Mouse (Mus musculus) cortical plate, adult 2 months (tissue): ENCODE measurements at regions not wholly inside any gene's neighbourhood (a gene's known extent, or its start where the extent isn't known, plus 50 kb on each side); places are given as distances from the start of the nearest gene placed in this dataset.

ENCODE experiments used
- H3K27ac ChIP-seq: fragments of 200-500 bp; 2 replicates; pipeline ENCODE4 v1.5.1; 2012; ENCODE audit warnings: low read length, control low read depth, inconsistent platforms; ENCODE audit not compliant: insufficient read depth
- H3K4me1 ChIP-seq: fragments of 200-500 bp; 2 replicates; pipeline ENCODE4 v1.6.1; 2011; ENCODE audit warnings: low read length; ENCODE audit not compliant: control insufficient read depth, insufficient read depth
- H3K4me3 ChIP-seq: fragments of 200-500 bp; 2 replicates; pipeline ENCODE4 v1.5.1; 2011; ENCODE audit warnings: mild to moderate bottlenecking, low read length, control low read depth; ENCODE audit not compliant: insufficient read depth
- CTCF ChIP-seq: fragments of 200-500 bp; IDR thresholded peaks from 2 replicates; pipeline ENCODE4 v1.5.1; 2011; ENCODE audit warnings: mild to moderate bottlenecking, control low read depth, low read length; ENCODE audit not compliant: insufficient read depth; ENCODE audit errors: extremely low read depth
- POLR2A ChIP-seq: fragments of 200-500 bp; IDR thresholded peaks from 2 replicates; pipeline ENCODE4 v1.6.1; 2011; ENCODE audit warnings: mild to moderate bottlenecking, low read length, control low read depth; ENCODE audit not compliant: insufficient read depth; ENCODE audit errors: extremely low read depth

DNA sequence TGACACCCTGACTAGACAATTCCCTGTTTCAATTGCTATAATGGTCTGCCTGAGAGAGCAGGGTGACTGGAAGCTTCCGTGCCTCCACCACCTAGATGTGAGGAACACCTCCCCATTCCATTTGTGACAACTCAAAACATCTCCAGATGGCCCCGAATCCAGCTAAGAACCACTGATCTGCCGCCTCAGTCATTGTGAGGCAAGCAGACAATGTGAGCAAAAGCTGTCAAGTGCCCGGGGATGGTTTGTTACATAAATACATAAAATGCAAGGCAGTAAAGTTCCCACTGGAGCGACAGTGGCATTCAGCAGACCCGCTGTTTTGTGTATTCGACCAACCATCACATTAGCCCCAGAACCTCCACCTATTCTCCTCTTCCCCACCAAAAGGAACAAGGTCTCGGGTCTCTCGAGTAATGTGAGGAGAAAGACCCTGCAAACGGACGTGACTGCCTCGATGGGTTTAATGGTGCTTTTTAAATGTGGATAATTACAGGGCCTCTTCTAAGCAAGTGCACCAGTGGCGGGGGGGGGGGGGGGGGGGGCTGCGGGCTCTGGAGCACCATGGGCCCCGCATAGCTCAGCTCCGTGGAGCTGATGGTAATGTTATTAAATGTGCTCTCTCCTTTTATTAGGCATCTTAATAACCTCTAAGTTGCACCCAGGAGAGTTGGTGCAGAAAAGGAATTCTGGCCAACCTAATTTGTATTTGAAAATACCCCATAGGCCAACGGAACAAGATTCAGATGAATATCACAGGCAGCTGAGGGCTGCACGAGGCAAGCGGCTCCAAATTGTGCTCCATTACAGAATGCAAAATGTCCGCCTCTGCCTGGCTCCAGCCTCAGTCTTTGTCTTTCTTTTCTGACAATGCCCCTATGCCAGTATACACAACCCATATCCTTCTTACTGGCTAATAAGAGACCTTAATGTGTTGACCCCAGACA lies 360.6 kb upstream of the Clint1 start:
- Histone ChIP-seq H3K27ac (no peak overlapping the region), H3K4me1 (no peaks in the 10 kb centered on the region), H3K4me3 (no peak overlapping the region)
- TF ChIP-seq POLR2A (no peak), CTCF (no peak)

- Histone ChIP-seq H3K4me1 (no peaks in the 10 kb centered on the region), H3K4me3 (no peak overlapping the region), H3K27ac (no peak overlapping the region)
- TF ChIP-seq CTCF: no peak
- TF ChIP-seq POLR2A: no peak
These were observed 356.6 kb upstream of the Clint1 start for GRCm38 (mm10) chr11:45495246-45495645.

GRCm38 (mm10) chr11:45508566-45508965 lies 343.3 kb upstream of the Clint1 start:
- Histone ChIP-seq H3K27ac (no peak overlapping the region), H3K4me3 (no peak overlapping the region), H3K4me1 (no peaks in the 10 kb centered on the region)
- TF ChIP-seq POLR2A: no peak

GRCm38 (mm10) chr11:45509278-45509677 lies 342.6 kb upstream of the Clint1 start:
- no peak for TF ChIP-seq CTCF
- TF ChIP-seq POLR2A: no peak
- H3K27ac ChIP-seq: no peak overlapping the region
- no peaks in the 10 kb centered on the region for H3K4me1 ChIP-seq
- H3K4me3 ChIP-seq: no peak overlapping the region

DNA sequence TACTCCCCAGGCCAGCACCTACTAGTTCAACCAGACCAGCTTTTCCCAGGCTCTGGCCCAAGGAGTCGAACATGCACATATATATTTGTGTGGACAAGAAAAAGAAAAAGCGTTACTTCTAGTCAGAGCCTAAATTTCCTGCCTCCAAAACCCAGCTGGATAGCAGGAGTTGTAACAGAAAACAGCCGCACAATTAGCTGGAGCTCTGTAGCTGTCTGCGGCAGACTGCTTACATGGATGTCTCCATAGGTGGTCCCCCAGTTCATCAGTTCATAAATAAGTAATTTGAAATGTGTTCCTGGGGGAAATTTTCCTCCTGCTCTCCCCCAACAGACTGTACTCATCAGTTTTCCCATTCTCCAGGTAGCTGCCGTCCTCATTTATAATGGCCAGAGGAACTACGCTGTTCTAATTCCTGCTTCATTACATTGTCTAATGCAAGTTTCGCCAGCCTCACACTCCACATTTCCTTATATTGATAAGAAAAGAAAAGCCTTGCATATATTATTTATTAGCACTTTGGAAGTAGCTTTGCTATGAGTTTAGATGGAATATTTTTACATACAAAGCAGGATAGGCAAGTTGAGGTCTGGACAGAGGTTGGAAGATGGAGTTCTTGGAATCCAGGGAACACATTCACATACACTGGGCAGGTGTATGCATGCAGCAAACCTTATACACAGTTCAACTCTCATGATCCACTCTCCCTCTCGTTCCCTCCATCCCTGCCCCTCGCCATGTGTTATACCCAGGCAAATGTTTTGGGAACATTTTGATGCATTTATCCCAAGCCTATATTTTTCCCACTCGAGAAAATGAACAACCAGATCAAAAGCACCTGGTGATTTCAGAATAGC lies 337.2 kb upstream of the Clint1 start:
- TF ChIP-seq CTCF: no peak
- TF ChIP-seq POLR2A: no peak
- Histone ChIP-seq H3K4me3 (no peak overlapping the region), H3K4me1 (no peaks in the 10 kb centered on the region), H3K27ac (no peak overlapping the region)

DNA sequence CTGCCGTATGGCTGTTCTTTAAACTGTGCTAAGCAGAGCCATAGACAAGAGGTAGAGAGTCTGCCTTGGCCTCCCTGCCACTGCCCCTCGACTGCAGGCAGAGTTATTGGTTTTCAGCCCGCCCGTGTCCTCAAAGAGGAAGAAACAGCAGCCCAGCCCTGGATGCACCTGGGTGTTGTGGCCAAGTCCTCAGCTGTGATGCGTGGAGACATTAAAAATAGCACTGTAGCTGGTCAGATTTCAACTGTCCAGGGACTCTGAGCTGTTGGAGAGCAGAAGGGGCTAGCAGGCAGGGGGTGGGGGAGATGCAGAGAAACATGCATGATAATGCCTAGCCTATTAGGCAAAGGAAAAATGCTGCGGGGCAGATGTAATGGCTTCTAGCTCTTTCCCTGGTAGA lies 327.1 kb upstream of the Clint1 start:
- Histone ChIP-seq H3K4me1 (no peaks in the 10 kb centered on the region), H3K27ac (no peak overlapping the region), H3K4me3 (no peak overlapping the region)
- TF ChIP-seq CTCF: no peak
- no peak for TF ChIP-seq POLR2A

DNA sequence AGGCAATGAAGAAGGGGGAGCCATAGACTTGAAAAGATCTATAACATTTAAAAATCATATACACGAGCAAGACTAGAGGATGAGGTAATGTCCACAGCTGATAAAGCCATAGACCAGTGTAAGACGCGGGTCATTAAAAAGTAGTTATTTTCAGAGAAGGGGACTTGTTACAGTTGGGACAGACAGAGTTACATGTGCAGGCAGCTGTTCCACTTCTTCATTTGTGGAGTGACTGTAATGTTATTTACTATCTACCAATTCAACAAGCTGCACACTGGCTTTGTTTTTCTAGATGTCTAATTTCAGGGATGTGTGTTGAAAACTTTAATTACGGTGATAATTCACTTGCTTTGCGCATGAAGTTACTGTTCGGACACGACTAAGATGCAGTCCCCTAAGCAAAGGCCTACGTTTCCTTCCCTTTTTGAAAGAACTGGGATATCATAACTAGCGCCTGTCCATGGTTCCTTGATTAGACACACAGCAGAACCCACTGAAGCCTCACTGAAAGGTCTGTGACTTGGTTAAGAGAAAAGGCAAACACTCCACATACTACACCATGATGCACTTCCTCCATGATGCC lies 320.7 kb upstream of the Clint1 start:
- no peaks in the 10 kb centered on the region for H3K4me1 ChIP-seq
- TF ChIP-seq POLR2A (no peak), CTCF (no peak)

DNA sequence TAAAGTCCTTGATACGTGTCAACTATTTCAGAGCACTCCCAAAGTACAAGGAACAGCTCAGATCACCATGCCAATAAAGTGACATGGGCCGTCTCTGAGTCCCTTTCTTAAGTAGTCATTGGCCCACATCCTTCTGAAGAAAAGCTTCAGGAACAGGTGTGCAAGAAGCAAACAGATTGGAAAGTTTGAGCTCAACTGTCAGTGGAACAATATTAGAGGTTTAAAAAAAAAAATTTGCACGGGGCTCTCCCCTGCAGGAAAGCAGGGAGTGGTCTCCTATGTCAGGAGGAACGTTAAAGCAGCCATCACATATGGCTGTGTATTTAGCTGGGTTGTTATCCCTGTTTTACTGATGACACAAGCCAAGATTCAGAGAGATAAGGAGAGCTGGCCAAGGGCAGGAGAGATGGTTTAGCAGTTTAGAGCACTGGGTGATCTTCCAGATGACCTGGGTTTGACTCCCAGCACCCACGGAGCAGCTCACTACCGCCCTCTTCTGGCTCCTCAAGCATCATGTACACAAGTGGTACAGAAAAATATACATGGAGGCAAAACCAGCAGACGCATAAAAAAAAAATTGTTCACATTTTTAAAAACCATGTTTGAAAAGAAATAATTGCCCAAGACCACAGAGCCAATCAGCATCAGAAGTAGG lies 318.3 kb upstream of the Clint1 start:
- H3K4me1 ChIP-seq: no peaks in the 10 kb centered on the region
- no peak overlapping the region for H3K27ac ChIP-seq
- TF ChIP-seq CTCF (no peak), POLR2A (no peak)
- no peak overlapping the region for H3K4me3 ChIP-seq

More for the DNA sequence above, 320.7 kb upstream of the Clint1 start:
- Histone ChIP-seq H3K27ac (no peak overlapping the region), H3K4me3 (no peak overlapping the region)

DNA sequence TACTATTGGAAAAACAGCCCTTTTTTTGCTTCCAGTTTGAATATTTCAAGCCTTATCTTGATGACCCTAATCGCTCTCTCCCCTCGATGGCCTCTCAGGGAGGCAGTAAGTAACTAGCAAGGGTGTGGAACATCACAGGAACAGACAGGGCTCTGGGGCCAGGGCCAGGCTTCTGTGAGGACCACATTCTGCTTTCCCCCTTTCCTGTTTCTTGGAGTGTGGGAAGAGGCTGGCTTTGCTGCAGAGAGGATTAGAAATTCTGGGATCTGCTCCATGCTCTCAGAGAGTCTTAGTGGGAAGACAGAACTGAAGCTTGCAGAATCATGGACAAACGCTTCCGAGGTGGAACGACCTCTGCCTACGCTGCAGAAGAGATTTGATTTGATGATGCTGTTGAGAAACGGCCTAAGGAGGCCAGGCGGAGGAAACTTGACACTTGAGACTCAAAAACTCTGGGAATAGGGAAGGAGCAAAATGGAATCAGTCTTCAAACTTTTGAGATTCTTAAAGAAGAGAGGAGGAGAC lies 316.3 kb upstream of the Clint1 start:
- H3K4me3 ChIP-seq: no peak overlapping the region
- no peak for TF ChIP-seq CTCF
- TF ChIP-seq POLR2A: no peak
- no peaks in the 10 kb centered on the region for H3K4me1 ChIP-seq
- no peak overlapping the region for H3K27ac ChIP-seq
